Mouse (Mus musculus) intestine, postnatal 0 days (tissue): Measurements from ENCODE around the gene Blzf1. TPM values are rescaled to one million over a fixed set of nuclear protein-coding genes. Genes with fewer than 3 reads are reported as not detected.

Source experiments
- ATAC-seq: fragments of 200-750 bp; cut with Nextera tagmentation; 2 replicates; pipeline ENCODE4 v1.8.0; 2017; ENCODE audit warnings: mild to moderate bottlenecking, moderate TSS enrichment, moderate library complexity
- H3K27ac ChIP-seq: fragments of 300-500 bp; sonication (generic); 2 replicates; pipeline ENCODE4 v1.5.1; 2014; ENCODE audit warnings: mild to moderate bottlenecking, low read depth, low read length, moderate library complexity
- H3K27me3 ChIP-seq: fragments of 300-500 bp; sonication (generic); replicated peaks from 2 replicates; pipeline ENCODE4 v1.6.1; 2014; ENCODE audit warnings: low read length, mixed read lengths; ENCODE audit not compliant: control insufficient read depth, insufficient read depth
- H3K36me3 ChIP-seq: fragments of 300-500 bp; sonication (generic); 2 replicates; pipeline ENCODE4 v1.6.1; 2014; ENCODE audit warnings: mild to moderate bottlenecking, moderate library complexity; ENCODE audit not compliant: control insufficient read depth, insufficient read depth
- H3K4me1 ChIP-seq: fragments of 300-500 bp; sonication (generic); replicated peaks from 2 replicates; pipeline ENCODE4 v1.6.1; 2014; ENCODE audit warnings: antibody characterized with exemption, low read length, mixed read lengths; ENCODE audit not compliant: control insufficient read depth, insufficient read depth
- H3K4me2 ChIP-seq: fragments of 300-500 bp; sonication (generic); replicated peaks from 2 replicates; pipeline ENCODE4 v1.6.1; 2014; ENCODE audit warnings: low read depth, mild to moderate bottlenecking, moderate library complexity
- H3K4me3 ChIP-seq: fragments of 300-500 bp; sonication (generic); 2 replicates; pipeline ENCODE4 v1.5.1; 2014; ENCODE audit warnings: low read depth, low read length
- H3K9ac ChIP-seq: fragments of 300-500 bp; sonication (generic); 2 replicates; pipeline ENCODE4 v1.6.1; 2014; ENCODE audit warnings: mild to moderate bottlenecking, low read depth, low read length
- H3K9me3 ChIP-seq: fragments of 300-500 bp; sonication (generic); 2 replicates; pipeline ENCODE4 v1.6.1; 2016; ENCODE audit warnings: mixed run types; ENCODE audit not compliant: control insufficient read depth
- CTCF ChIP-seq: sonication (generic); IDR thresholded peaks from 2 replicates; pipeline ENCODE4 v1.5.1; 2016; ENCODE audit warnings: low read depth, mild to moderate bottlenecking, control low read depth, antibody characterized with exemption, moderate library complexity
- WGBS: fragments of 180-500 bp; shearing (Covaris S2); extraction: QIAGEN DNeasy Blood & Tissue Kit; methylation state at CpG from one replicate; pipeline ENCODE4 v1.1.7; 2014; 5-methylcytosine and 5-hydroxymethylcytosine counted together
- polyA plus RNA-seq: library from polyadenylated mRNA; unstranded; fragments of >200 nt; fragmentation: Nextera tagmentation; extraction: Ambion mirVana; gene quantifications from 2 replicates; pipeline ENCODE4 v1.2.1, GENCODE M21; 2015

Blzf1 gene
- polyA plus RNA-seq, 1 experiment from 2014 or later: 17.2 TPM

GRCm38 (mm10) chr1:164249332-164249711 lies 58.0 kb downstream of the Blzf1 start:
- no peaks in the 10 kb centered on the region for H3K27me3 ChIP-seq
- no peaks in the 10 kb centered on the region for H3K9me3 ChIP-seq
- H3K36me3 ChIP-seq: no peaks in the 10 kb centered on the region
- peak overlapping the region; percentile 78 for H3K9ac ChIP-seq
- TF ChIP-seq CTCF: no peak
- peak overlapping the region; percentile 97 for H3K4me2 ChIP-seq
- WGBS: under 1% methylated on average over 32 of the region's 33 CpGs
- no peak for ATAC-seq
- 0 out of 2 replicates have a peak, but pooled peaks cover 9% of the 10 kb centered on the region for H3K4me1 ChIP-seq
- H3K4me3 ChIP-seq: peak overlapping the region; percentile 84
- H3K27ac ChIP-seq: peak overlapping the region; percentile 77

- TF ChIP-seq CTCF: no peak
- no peaks in the 10 kb centered on the region for H3K36me3 ChIP-seq
- under 1% methylated on average over 47 of the region's 79 CpGs for WGBS
- peak within 1 kb of the TSS; percentile 84 for H3K4me3 ChIP-seq
- no peaks in the 10 kb centered on the region for H3K27me3 ChIP-seq
- 0 out of 2 replicates have a peak, but pooled peaks cover 9% of the 10 kb centered on the region for H3K4me1 ChIP-seq
- peak; percentile 93 for ATAC-seq
- H3K27ac ChIP-seq: peak within 1 kb of the TSS; percentile 80
- peak within 1 kb of the TSS; percentile 78 for H3K9ac ChIP-seq
- peak within 1 kb of the TSS; percentile 97 for H3K4me2 ChIP-seq
- no peaks in the 10 kb centered on the region for H3K9me3 ChIP-seq
These were observed 58.6 kb downstream of the Blzf1 start, which contains the start of gene Slc19a2 for GRCm38 (mm10) chr1:164248465-164249331. TSS of gene Slc19a2 (plus strand) at chr1:164249046.

- no peak for TF ChIP-seq CTCF
- Histone ChIP-seq H3K4me3 (peak overlapping the region; percentile 84; the same call in 1 of the 2 replicates), H3K4me1 (0 out of 2 replicates have a peak, but pooled peaks cover 5% of the 10 kb centered on the region), H3K36me3 (no peaks in the 10 kb centered on the region), H3K27ac (peak overlapping the region; percentile 80; the same call in 1 of the 2 replicates), H3K27me3 (no peaks in the 10 kb centered on the region), H3K9ac (peak overlapping the region; percentile 58; the same call in 1 of the 2 replicates), H3K9me3 (no peaks in the 10 kb centered on the region), H3K4me2 (peak overlapping the region; percentile 97)
- WGBS: 23% methylated on average over 10 of the region's 10 CpGs
- no peak for ATAC-seq
These were observed 59.3 kb downstream of the Blzf1 start for GRCm38 (mm10) chr1:164247971-164248370.

- WGBS: 58% methylated on average over 8 of the region's 8 CpGs
- Histone ChIP-seq H3K4me1 (0 out of 2 replicates have a peak, but pooled peaks cover 2% of the 10 kb centered on the region), H3K9ac (no peak overlapping the region), H3K4me3 (no peak overlapping the region), H3K27me3 (no peaks in the 10 kb centered on the region), H3K36me3 (no peaks in the 10 kb centered on the region), H3K27ac (no peak overlapping the region), H3K4me2 (peak overlapping the region; percentile 97), H3K9me3 (no peaks in the 10 kb centered on the region)
- no peak for TF ChIP-seq CTCF
- ATAC-seq: no peak
These were observed 59.8 kb downstream of the Blzf1 start for GRCm38 (mm10) chr1:164247442-164247841.

DNA sequence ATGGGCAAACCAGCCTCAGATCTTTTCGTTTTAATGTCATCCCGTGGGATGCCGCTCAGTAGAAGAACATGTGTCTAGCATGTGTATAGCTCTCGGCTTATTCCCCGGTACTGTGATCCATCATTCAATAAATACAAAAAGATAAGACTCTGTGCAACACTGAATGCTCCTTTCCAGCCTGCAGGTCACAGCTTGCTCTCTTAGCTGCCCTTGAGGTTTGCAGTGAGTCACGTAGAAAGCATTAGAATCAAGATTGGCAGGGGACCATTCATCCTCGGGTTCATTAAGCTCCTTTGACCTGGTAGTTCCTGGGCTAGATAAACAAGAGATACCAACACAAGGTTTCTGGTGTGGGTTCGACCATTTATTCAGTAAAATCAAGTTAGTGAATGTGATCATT lies 64.5 kb downstream of the Blzf1 start:
- no peak overlapping the region for H3K4me3 ChIP-seq
- no peak overlapping the region for H3K4me2 ChIP-seq
- H3K27me3 ChIP-seq: no peaks in the 10 kb centered on the region
- 53% methylated on average over 8 of the region's 8 CpGs for WGBS
- no peak for TF ChIP-seq CTCF
- no peak overlapping the region for H3K27ac ChIP-seq
- no peak for ATAC-seq
- H3K9ac ChIP-seq: no peak overlapping the region
- H3K4me1 ChIP-seq: no peaks in the 10 kb centered on the region
- no peaks in the 10 kb centered on the region for H3K9me3 ChIP-seq
- H3K36me3 ChIP-seq: no peaks in the 10 kb centered on the region

DNA sequence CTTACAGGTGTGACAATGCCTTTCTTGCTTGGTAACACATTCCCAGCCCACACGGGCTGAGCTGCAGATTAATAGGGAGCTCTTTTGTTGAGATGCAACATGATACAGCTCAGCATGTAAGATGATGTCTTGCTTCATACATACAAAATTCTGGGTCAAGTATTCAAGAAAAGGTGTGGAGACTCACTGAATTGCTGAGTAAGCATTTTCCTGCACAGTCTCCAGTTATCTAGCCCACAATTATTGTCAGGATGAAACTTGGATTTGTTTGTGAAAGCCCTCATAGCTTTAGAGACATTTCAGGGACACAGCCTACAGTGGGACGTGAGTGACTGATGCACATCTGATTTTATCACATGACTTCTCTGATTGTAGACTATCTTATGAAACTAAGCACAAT lies 65.8 kb downstream of the Blzf1 start:
- TF ChIP-seq CTCF: no peak
- Histone ChIP-seq H3K27ac (no peak overlapping the region), H3K27me3 (no peaks in the 10 kb centered on the region), H3K4me3 (no peak overlapping the region), H3K36me3 (no peaks in the 10 kb centered on the region), H3K4me1 (no peaks in the 10 kb centered on the region), H3K4me2 (no peak overlapping the region), H3K9me3 (no peaks in the 10 kb centered on the region), H3K9ac (no peak overlapping the region)
- 73% methylated on average over 2 of the region's 2 CpGs for WGBS
- no peak for ATAC-seq

Other genes starting within 250 kb of the Blzf1 start
- gene Sell, start 245.5 kb downstream of the Blzf1 start, polyA plus RNA-seq: 0.23 and 0.25 TPM in 2 replicates
- 0.41 and 0.50 TPM in 2 replicates for gene Selp, start 192.2 kb downstream of the Blzf1 start, polyA plus RNA-seq
- 0.22 and 0.41 TPM in 2 replicates for gene F5, start 155.7 kb downstream of the Blzf1 start, polyA plus RNA-seq
- gene Slc19a2, start 58.4 kb downstream of the Blzf1 start, polyA plus RNA-seq: 5.0 and 5.1 TPM in 2 replicates
- gene Ccdc181, start 31.9 kb downstream of the Blzf1 start, polyA plus RNA-seq: 5.2 and 6.0 TPM in 2 replicates
- 17.7 and 18.0 TPM in 2 replicates for gene Nme7, start 3.4 kb downstream of the Blzf1 start, polyA plus RNA-seq
- gene Atp1b1, start 150.9 kb upstream of the Blzf1 start, polyA plus RNA-seq: 227 and 233 TPM in 2 replicates